Mouse (Mus musculus): Measurements from ENCODE around the gene Comtd1. TPM values are rescaled to one million over a fixed set of nuclear protein-coding genes. Genes with fewer than 3 reads are reported as not detected.

Comtd1 gene
- polyA plus RNA-seq, 1 experiment from 2014 or later: 44.4 TPM

DNA sequence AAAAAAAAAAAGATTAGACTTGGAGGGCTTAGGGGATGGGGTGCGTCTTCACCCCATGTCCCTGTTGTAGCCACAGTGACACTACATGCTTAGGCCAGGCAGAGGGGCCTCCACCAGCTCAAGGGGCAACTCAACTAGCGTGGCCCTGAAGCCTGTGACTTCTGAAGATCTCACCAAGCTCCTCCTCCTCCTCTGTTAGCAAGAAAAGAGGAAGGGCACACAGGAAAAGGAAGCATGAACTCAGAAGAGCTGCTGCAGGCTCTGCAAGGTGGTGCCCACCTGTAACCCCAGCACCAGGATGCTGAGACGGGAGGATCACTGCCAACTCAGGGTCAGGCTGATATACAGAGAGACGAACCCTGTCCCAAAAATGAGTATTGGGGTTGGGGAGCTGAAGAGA lies 37.5 kb downstream of the Comtd1 start:
- ATAC-seq (replicated peaks; ENCODE audit: extremely low read depth, insufficient read depth, low FRiP score): no peak
- Histone ChIP-seq H3K27me3 (ENCODE audit: control insufficient read depth, insufficient read depth, low read length) (no peaks in the 10 kb centered on the region), H3K36me3 (ENCODE audit: control insufficient read depth, insufficient read depth) (no peaks in the 10 kb centered on the region), H3K4me2 (ENCODE audit: low read depth, low read length) (no peak overlapping the region), H3K27ac (ENCODE audit: low read length) (no peak overlapping the region), H3K4me3 (ENCODE audit: low read length) (no peak overlapping the region), H3K9ac (ENCODE audit: low read length) (no peak overlapping the region), H3K4me1 (ENCODE audit: control insufficient read depth, insufficient read depth, low read length) (peaks cover 12% of the 10 kb centered on the region), H3K9me3 (replicated peaks; ENCODE audit: control insufficient read depth, low read length) (no peaks in the 10 kb centered on the region)
- 79% methylated on average over 4 of the region's 4 CpGs for WGBS

DNA sequence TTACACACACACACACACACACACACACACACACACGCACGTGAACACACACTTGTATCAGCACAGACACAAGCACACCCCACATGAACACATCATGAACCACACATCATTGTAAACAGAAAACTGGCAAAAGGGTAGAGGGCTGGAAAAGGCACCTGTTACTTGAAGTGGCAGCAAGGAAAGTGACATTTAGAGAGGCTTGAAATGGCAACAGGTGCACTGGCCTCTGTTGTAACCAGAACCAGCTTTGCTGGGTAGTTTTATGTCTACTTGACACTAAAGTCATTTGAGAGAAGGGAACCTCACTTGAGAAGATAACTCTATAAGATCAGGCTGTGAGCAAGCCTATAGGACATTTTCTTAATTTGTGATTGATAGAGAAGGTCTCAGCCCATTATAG lies 39.4 kb downstream of the Comtd1 start:
- WGBS: 89% methylated on average over 2 of the region's 2 CpGs
- Histone ChIP-seq H3K4me3 (ENCODE audit: low read length) (no peak overlapping the region), H3K36me3 (ENCODE audit: control insufficient read depth, insufficient read depth) (no peaks in the 10 kb centered on the region), H3K4me1 (ENCODE audit: control insufficient read depth, insufficient read depth, low read length) (peaks cover 12% of the 10 kb centered on the region), H3K27ac (ENCODE audit: low read length) (no peak overlapping the region), H3K9me3 (replicated peaks; ENCODE audit: control insufficient read depth, low read length) (no peaks in the 10 kb centered on the region), H3K4me2 (ENCODE audit: low read depth, low read length) (no peak overlapping the region), H3K9ac (ENCODE audit: low read length) (no peak overlapping the region), H3K27me3 (ENCODE audit: control insufficient read depth, insufficient read depth, low read length) (no peaks in the 10 kb centered on the region)
- no peak for ATAC-seq (replicated peaks; ENCODE audit: extremely low read depth, insufficient read depth, low FRiP score)

DNA sequence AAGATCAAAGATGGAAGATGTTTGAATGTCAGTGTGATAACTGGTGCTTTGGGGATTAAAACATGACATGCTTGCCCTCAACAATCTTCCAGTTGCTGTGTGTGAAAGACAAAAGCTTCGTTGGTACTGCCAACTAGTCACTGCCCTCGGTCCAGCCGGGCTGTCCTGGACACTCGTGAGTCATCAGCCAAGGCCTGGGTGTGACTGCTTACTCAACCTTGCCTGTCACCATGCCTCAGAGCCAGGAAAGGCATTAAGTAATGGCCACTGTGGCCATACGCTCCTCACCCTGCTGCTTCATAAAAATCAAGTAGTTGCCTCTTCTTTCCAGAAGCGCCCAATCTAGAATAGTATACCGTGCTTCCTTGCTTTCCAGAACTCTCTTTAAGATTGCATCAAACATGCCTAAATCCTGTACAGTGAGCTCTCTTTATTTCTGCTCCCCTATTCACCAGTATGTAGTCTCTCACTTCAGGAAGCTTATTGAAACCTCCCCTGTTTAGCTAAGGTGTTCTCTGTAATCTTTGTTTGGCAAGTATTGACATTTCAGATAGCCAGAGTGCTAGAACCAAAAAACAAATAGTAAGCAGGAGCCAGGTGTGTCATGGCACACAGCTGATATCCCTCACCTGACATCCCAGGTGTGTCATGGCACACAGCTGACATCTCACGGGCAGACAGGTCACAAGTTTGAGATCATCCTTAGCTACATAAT lies 40.4 kb downstream of the Comtd1 start:
- WGBS: 71% methylated on average over 8 of the region's 8 CpGs
- Histone ChIP-seq H3K9me3 (replicated peaks; ENCODE audit: control insufficient read depth, low read length) (no peaks in the 10 kb centered on the region), H3K4me3 (ENCODE audit: low read length) (no peak overlapping the region), H3K36me3 (ENCODE audit: control insufficient read depth, insufficient read depth) (no peaks in the 10 kb centered on the region), H3K27me3 (ENCODE audit: control insufficient read depth, insufficient read depth, low read length) (no peaks in the 10 kb centered on the region), H3K27ac (ENCODE audit: low read length) (no peak overlapping the region), H3K4me2 (ENCODE audit: low read depth, low read length) (no peak overlapping the region), H3K4me1 (ENCODE audit: control insufficient read depth, insufficient read depth, low read length) (peaks cover 12% of the 10 kb centered on the region), H3K9ac (ENCODE audit: low read length) (no peak overlapping the region)
- ATAC-seq (replicated peaks; ENCODE audit: extremely low read depth, insufficient read depth, low FRiP score): no peak

DNA sequence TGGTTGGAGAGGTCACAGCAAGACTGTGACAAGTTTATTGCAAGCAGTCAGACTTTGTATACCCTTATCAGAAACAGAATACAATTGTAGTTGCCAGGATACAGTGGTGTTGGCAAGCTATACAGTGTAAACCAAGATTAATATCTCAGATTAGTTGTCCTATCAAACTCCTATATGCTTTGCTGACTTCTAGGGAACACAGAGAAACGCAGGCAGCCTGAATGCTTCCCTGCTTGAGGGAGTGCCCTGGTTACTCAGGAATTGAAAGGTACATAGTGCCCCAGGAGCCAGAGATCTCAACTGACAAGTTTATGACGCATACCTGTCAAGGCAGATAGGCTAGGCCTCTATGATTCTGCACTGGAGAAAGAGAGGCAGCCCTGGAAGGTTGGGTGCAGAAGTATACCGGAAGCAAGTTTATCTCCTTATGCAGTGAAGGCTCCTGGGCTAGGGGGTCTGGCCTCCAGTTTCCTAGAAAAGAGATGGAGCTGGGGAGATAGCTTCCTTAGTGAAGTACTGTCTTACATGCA lies 42.1 kb downstream of the Comtd1 start:
- Histone ChIP-seq H3K9ac (ENCODE audit: low read length) (no peak overlapping the region), H3K4me1 (ENCODE audit: control insufficient read depth, insufficient read depth, low read length) (peaks cover 8% of the 10 kb centered on the region), H3K4me2 (ENCODE audit: low read depth, low read length) (no peak overlapping the region), H3K4me3 (ENCODE audit: low read length) (no peak overlapping the region), H3K27ac (ENCODE audit: low read length) (no peak overlapping the region), H3K9me3 (replicated peaks; ENCODE audit: control insufficient read depth, low read length) (no peaks in the 10 kb centered on the region), H3K36me3 (ENCODE audit: control insufficient read depth, insufficient read depth) (no peaks in the 10 kb centered on the region), H3K27me3 (ENCODE audit: control insufficient read depth, insufficient read depth, low read length) (no peaks in the 10 kb centered on the region)
- ATAC-seq (replicated peaks; ENCODE audit: extremely low read depth, insufficient read depth, low FRiP score): no peak
- 59% methylated on average over 3 of the region's 3 CpGs for WGBS

DNA sequence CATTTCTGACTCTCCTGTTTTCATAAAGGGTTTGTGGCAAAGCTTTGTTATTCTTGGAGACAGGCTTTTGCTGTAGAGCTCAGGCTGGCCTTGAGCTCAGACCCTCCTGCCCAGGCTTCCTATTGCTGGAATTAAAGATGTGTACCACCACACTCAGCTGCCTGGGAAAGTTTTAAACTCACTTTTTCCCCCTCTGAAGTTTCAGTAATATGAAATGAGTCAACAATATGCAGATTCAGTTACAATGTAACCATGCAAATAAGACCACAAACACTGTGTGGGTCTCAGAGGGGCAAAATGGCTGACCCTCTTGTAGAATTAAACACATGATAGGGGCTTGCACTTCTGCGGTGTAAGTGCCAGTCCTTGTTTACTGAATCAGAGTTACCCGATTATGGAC lies 42.6 kb downstream of the Comtd1 start:
- no peak for ATAC-seq (replicated peaks; ENCODE audit: extremely low read depth, insufficient read depth, low FRiP score)
- Histone ChIP-seq H3K4me3 (ENCODE audit: low read length) (no peak overlapping the region), H3K27me3 (ENCODE audit: control insufficient read depth, insufficient read depth, low read length) (no peaks in the 10 kb centered on the region), H3K4me2 (ENCODE audit: low read depth, low read length) (no peak overlapping the region), H3K36me3 (ENCODE audit: control insufficient read depth, insufficient read depth) (no peaks in the 10 kb centered on the region), H3K9me3 (replicated peaks; ENCODE audit: control insufficient read depth, low read length) (no peaks in the 10 kb centered on the region), H3K9ac (ENCODE audit: low read length) (no peak overlapping the region), H3K4me1 (ENCODE audit: control insufficient read depth, insufficient read depth, low read length) (peaks cover 5% of the 10 kb centered on the region), H3K27ac (ENCODE audit: low read length) (no peak overlapping the region)
- WGBS: 45% methylated on average over 2 of the region's 2 CpGs

DNA sequence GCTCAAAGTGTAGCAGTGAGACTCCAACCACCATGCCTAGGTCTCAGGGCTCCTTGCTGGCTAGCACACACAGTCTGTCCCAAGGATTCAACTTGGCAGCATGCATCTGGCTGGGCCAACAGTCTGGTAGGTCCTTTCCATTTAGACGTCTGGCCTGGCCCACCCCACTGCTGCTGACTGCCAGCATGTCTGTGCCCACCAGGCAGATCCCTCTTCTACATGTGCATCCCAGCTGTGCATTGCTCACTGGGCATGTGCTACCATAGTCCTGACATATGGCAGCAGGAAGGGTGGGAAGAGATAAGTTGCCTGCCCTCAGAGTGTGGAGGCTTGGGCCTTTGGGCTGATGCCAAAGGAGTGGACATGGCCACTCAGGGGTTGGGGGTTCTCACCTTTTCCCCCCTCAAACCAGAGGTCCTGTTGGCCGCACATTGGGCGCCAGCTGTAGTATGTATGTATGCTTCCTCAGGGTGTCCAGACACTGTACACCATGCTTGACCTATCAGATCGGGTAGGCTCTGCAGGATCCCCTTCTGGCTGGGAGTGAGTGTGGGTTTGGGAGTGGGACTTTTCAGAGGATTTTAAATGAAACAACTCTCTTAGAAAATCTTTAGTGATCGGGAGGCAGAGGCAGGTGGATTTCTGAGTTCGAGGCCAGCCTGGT lies 46.1 kb downstream of the Comtd1 start:
- peaks cover 5% of the 10 kb centered on the region for H3K4me1 ChIP-seq (ENCODE audit: control insufficient read depth, insufficient read depth, low read length)
- no peak for ATAC-seq (replicated peaks; ENCODE audit: extremely low read depth, insufficient read depth, low FRiP score)
- no peak overlapping the region for H3K4me3 ChIP-seq (ENCODE audit: low read length)
- 86% methylated on average over 6 of the region's 6 CpGs for WGBS
- H3K9ac ChIP-seq (ENCODE audit: low read length): no peak overlapping the region
- no peaks in the 10 kb centered on the region for H3K36me3 ChIP-seq (ENCODE audit: control insufficient read depth, insufficient read depth)
- no peaks in the 10 kb centered on the region for H3K9me3 ChIP-seq (replicated peaks; ENCODE audit: control insufficient read depth, low read length)
- no peaks in the 10 kb centered on the region for H3K27me3 ChIP-seq (ENCODE audit: control insufficient read depth, insufficient read depth, low read length)
- no peak overlapping the region for H3K27ac ChIP-seq (ENCODE audit: low read length)
- H3K4me2 ChIP-seq (ENCODE audit: low read depth, low read length): no peak overlapping the region

DNA sequence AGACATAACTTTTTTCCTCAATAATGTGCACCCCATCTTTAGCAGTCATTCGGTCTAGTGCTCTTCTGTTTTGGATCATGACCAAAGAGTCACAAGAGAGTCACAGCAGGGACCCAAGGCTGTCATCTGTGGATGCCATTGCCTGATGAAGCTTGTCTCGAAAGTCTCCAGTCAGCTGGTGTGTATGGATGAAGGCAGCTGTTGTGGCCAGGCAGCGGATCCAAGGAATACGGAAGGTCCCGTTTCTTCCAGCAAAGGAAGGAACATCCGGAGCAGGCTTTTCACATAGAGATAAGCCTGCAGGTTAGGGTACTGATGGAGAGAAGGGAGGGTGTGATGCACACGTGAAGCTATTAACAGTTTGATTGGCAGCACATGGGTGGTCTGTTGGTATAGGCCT lies 47.2 kb downstream of the Comtd1 start:
- no peaks in the 10 kb centered on the region for H3K36me3 ChIP-seq (ENCODE audit: control insufficient read depth, insufficient read depth)
- H3K4me3 ChIP-seq (ENCODE audit: low read length): no peak overlapping the region
- H3K9ac ChIP-seq (ENCODE audit: low read length): no peak overlapping the region
- H3K4me2 ChIP-seq (ENCODE audit: low read depth, low read length): no peak overlapping the region
- no peaks in the 10 kb centered on the region for H3K9me3 ChIP-seq (replicated peaks; ENCODE audit: control insufficient read depth, low read length)
- ATAC-seq (replicated peaks; ENCODE audit: extremely low read depth, insufficient read depth, low FRiP score): no peak
- 71% methylated on average over 7 of the region's 7 CpGs for WGBS
- H3K27me3 ChIP-seq (ENCODE audit: control insufficient read depth, insufficient read depth, low read length): no peaks in the 10 kb centered on the region
- peaks cover 4% of the 10 kb centered on the region for H3K4me1 ChIP-seq (ENCODE audit: control insufficient read depth, insufficient read depth, low read length)
- H3K27ac ChIP-seq (ENCODE audit: low read length): no peak overlapping the region

DNA sequence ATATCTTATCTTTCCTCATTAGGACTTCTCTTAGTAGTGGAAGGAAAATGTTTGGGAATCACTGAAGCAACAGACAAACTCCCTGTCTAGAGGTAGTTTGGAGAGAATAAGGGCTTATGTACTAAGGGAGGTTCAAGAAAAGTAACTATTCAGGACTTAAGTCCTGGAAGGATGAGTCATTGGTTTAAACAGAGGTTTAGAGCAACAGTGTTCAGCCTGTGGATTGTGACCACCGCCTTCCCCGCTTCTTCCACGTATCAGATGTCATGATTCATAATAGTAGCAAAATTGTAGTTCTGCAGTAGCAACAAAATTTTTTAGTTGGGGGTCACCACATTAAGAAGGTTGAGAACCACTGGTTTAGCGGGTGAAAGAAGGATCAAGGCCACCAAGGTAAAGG lies 48.1 kb downstream of the Comtd1 start:
- Histone ChIP-seq H3K27me3 (ENCODE audit: control insufficient read depth, insufficient read depth, low read length) (no peaks in the 10 kb centered on the region), H3K4me1 (ENCODE audit: control insufficient read depth, insufficient read depth, low read length) (no peaks in the 10 kb centered on the region), H3K4me2 (ENCODE audit: low read depth, low read length) (no peak overlapping the region), H3K27ac (ENCODE audit: low read length) (no peak overlapping the region), H3K4me3 (ENCODE audit: low read length) (no peak overlapping the region), H3K9me3 (replicated peaks; ENCODE audit: control insufficient read depth, low read length) (no peaks in the 10 kb centered on the region), H3K9ac (ENCODE audit: low read length) (no peak overlapping the region), H3K36me3 (ENCODE audit: control insufficient read depth, insufficient read depth) (no peaks in the 10 kb centered on the region)
- ATAC-seq (replicated peaks; ENCODE audit: extremely low read depth, insufficient read depth, low FRiP score): no peak
- 95% methylated on average over 4 of the region's 4 CpGs for WGBS
